Mouse (Mus musculus): ENCODE measurements at regions not wholly inside any gene's neighbourhood (a gene's known extent, or its start where the extent isn't known, plus 50 kb on each side); places are given as distances from the start of the nearest gene placed in this dataset.

GRCm38 (mm10) chr9:93131620-93132200 lies 589.7 kb downstream of the Plod2 start:
- Histone ChIP-seq H3K4me1 (replicated peaks) (no peaks in the 10 kb centered on the region), H3K4me2 (no peak overlapping the region), H3K9ac (no peak overlapping the region), H3K27ac (ENCODE audit: poor library complexity, severe bottlenecking) (no peak overlapping the region), H3K4me3 (no peak overlapping the region), H3K36me3 (no peaks in the 10 kb centered on the region), H3K27me3 (replicated peaks) (no peaks in the 10 kb centered on the region), H3K9me3 (replicated peaks) (0 out of 2 replicates have a peak, but pooled peaks cover 3% of the 10 kb centered on the region)
- no peak for ATAC-seq (ENCODE audit: insufficient number of reproducible peaks, low FRiP score)

GRCm38 (mm10) chr9:93136349-93136748 lies 594.3 kb downstream of the Plod2 start:
- H3K36me3 ChIP-seq = no peaks in the 10 kb centered on the region
- no peaks in the 10 kb centered on the region for H3K27me3 ChIP-seq (replicated peaks)
- WGBS = 79% methylated on average over 1 of the region's 1 CpGs
- no peak overlapping the region for H3K4me3 ChIP-seq
- ATAC-seq (ENCODE audit: insufficient number of reproducible peaks, low FRiP score) = no peak
- no peak overlapping the region for H3K4me2 ChIP-seq
- H3K9ac ChIP-seq = no peak overlapping the region
- no peak overlapping the region for H3K27ac ChIP-seq (ENCODE audit: poor library complexity, severe bottlenecking)
- H3K4me1 ChIP-seq (replicated peaks) = no peaks in the 10 kb centered on the region
- H3K9me3 ChIP-seq (replicated peaks) = no peaks in the 10 kb centered on the region

- H3K4me2 ChIP-seq = no peak overlapping the region
- no peak overlapping the region for H3K9ac ChIP-seq
- no peak for ATAC-seq (ENCODE audit: insufficient number of reproducible peaks, low FRiP score)
- no peak overlapping the region for H3K27ac ChIP-seq (ENCODE audit: poor library complexity, severe bottlenecking)
- H3K4me3 ChIP-seq = no peak overlapping the region
- H3K4me1 ChIP-seq (replicated peaks) = no peaks in the 10 kb centered on the region
- no peaks in the 10 kb centered on the region for H3K27me3 ChIP-seq (replicated peaks)
- H3K9me3 ChIP-seq (replicated peaks) = no peaks in the 10 kb centered on the region
- no peaks in the 10 kb centered on the region for H3K36me3 ChIP-seq
Observed at GRCm38 (mm10) chr9:93170071-93170470, 628.0 kb downstream of the Plod2 start.

- no peaks in the 10 kb centered on the region for H3K27me3 ChIP-seq (replicated peaks)
- H3K4me1 ChIP-seq (replicated peaks) = no peaks in the 10 kb centered on the region
- no peaks in the 10 kb centered on the region for H3K36me3 ChIP-seq
- H3K4me3 ChIP-seq = no peak overlapping the region
- no peak overlapping the region for H3K27ac ChIP-seq (ENCODE audit: poor library complexity, severe bottlenecking)
- no peak for ATAC-seq (ENCODE audit: insufficient number of reproducible peaks, low FRiP score)
- no peak overlapping the region for H3K9ac ChIP-seq
- 70% methylated on average over 1 of the region's 1 CpGs for WGBS
- no peaks in the 10 kb centered on the region for H3K9me3 ChIP-seq (replicated peaks)
- H3K4me2 ChIP-seq = no peak overlapping the region
Observed at GRCm38 (mm10) chr9:93186638-93187037, 644.6 kb downstream of the Plod2 start.

- ATAC-seq (ENCODE audit: insufficient number of reproducible peaks, low FRiP score) = no peak
- H3K9me3 ChIP-seq (replicated peaks) = no peaks in the 10 kb centered on the region
- H3K27me3 ChIP-seq (replicated peaks) = no peaks in the 10 kb centered on the region
- no peak overlapping the region for H3K27ac ChIP-seq (ENCODE audit: poor library complexity, severe bottlenecking)
- no peaks in the 10 kb centered on the region for H3K36me3 ChIP-seq
- H3K4me3 ChIP-seq = no peak overlapping the region
- no peaks in the 10 kb centered on the region for H3K4me1 ChIP-seq (replicated peaks)
- no peak overlapping the region for H3K9ac ChIP-seq
- no peak overlapping the region for H3K4me2 ChIP-seq
Observed at GRCm38 (mm10) chr9:93232562-93232961, 690.5 kb downstream of the Plod2 start.

GRCm38 (mm10) chr9:93252146-93252545 lies 710.1 kb downstream of the Plod2 start:
- H3K36me3 ChIP-seq = no peaks in the 10 kb centered on the region
- no peak overlapping the region for H3K4me2 ChIP-seq
- WGBS = 67% methylated on average over 3 of the region's 3 CpGs
- H3K27me3 ChIP-seq (replicated peaks) = no peaks in the 10 kb centered on the region
- no peak overlapping the region for H3K9ac ChIP-seq
- no peak overlapping the region for H3K4me3 ChIP-seq
- H3K9me3 ChIP-seq (replicated peaks) = 0 out of 2 replicates have a peak, but pooled peaks cover 3% of the 10 kb centered on the region
- no peak for ATAC-seq (ENCODE audit: insufficient number of reproducible peaks, low FRiP score)
- no peak overlapping the region for H3K27ac ChIP-seq (ENCODE audit: poor library complexity, severe bottlenecking)
- no peaks in the 10 kb centered on the region for H3K4me1 ChIP-seq (replicated peaks)

GRCm38 (mm10) chr9:93297332-93297731 lies 755.3 kb downstream of the Plod2 start:
- Histone ChIP-seq H3K36me3 (no peaks in the 10 kb centered on the region), H3K4me2 (no peak overlapping the region), H3K9ac (no peak overlapping the region), H3K4me1 (replicated peaks) (no peaks in the 10 kb centered on the region), H3K9me3 (replicated peaks) (no peaks in the 10 kb centered on the region), H3K4me3 (no peak overlapping the region), H3K27me3 (replicated peaks) (no peaks in the 10 kb centered on the region), H3K27ac (ENCODE audit: poor library complexity, severe bottlenecking) (no peak overlapping the region)
- no peak for ATAC-seq (ENCODE audit: insufficient number of reproducible peaks, low FRiP score)
- WGBS = 74% methylated on average over 2 of the region's 2 CpGs

GRCm38 (mm10) chr9:93306753-93307152 lies 764.7 kb downstream of the Plod2 start:
- Histone ChIP-seq H3K4me1 (replicated peaks) (no peaks in the 10 kb centered on the region), H3K9me3 (replicated peaks) (no peaks in the 10 kb centered on the region), H3K36me3 (no peaks in the 10 kb centered on the region), H3K27me3 (replicated peaks) (no peaks in the 10 kb centered on the region), H3K4me2 (no peak overlapping the region), H3K9ac (no peak overlapping the region), H3K27ac (ENCODE audit: poor library complexity, severe bottlenecking) (no peak overlapping the region), H3K4me3 (no peak overlapping the region)
- WGBS = 58% methylated on average over 2 of the region's 2 CpGs
- no peak for ATAC-seq (ENCODE audit: insufficient number of reproducible peaks, low FRiP score)

- ATAC-seq (ENCODE audit: insufficient number of reproducible peaks, low FRiP score) = no peak
- Histone ChIP-seq H3K27ac (ENCODE audit: poor library complexity, severe bottlenecking) (no peak overlapping the region), H3K9me3 (replicated peaks) (no peaks in the 10 kb centered on the region), H3K4me3 (no peak overlapping the region), H3K36me3 (no peaks in the 10 kb centered on the region), H3K27me3 (replicated peaks) (no peaks in the 10 kb centered on the region), H3K4me2 (no peak overlapping the region), H3K9ac (no peak overlapping the region), H3K4me1 (replicated peaks) (no peaks in the 10 kb centered on the region)
- WGBS = 45% methylated on average over 2 of the region's 2 CpGs
Observed at GRCm38 (mm10) chr9:93328997-93329682, 787.1 kb downstream of the Plod2 start.
